Mouse (Mus musculus): ENCODE data around the gene Arid1b.
"Not testable (repeated sequence)": the region's sequence is repeated elsewhere in the genome, so short reads cannot be mapped to it uniquely, and the experiment has no call there.

Arid1b gene

GRCm38 (mm10) chr17:5091490-5091889 is 97.4 kb downstream of the Arid1b start:
- DNase-seq, result peak; percentile 89

- peak; percentile 90 for DNase-seq
These were observed 97.8 kb downstream of the Arid1b start for GRCm38 (mm10) chr17:5091934-5092333.

- DNase-seq, result not testable (repeated sequence)
These were observed 99.2 kb downstream of the Arid1b start for GRCm38 (mm10) chr17:5093343-5093742.

- peak; percentile 86 for DNase-seq
These were observed 100.5 kb downstream of the Arid1b start for GRCm38 (mm10) chr17:5094636-5095035.

GRCm38 (mm10) chr17:5095741-5096140 is 101.6 kb downstream of the Arid1b start:
- DNase-seq, result no peak

- DNase-seq, result peak; percentile 87
These were observed 102.9 kb downstream of the Arid1b start for GRCm38 (mm10) chr17:5097046-5097445.

- DNase-seq, result peak; percentile 86
These were observed 103.7 kb downstream of the Arid1b start for GRCm38 (mm10) chr17:5097545-5098475.

GRCm38 (mm10) chr17:5098727-5099126 is 104.6 kb downstream of the Arid1b start:
- DNase-seq, result peak; percentile 74

GRCm38 (mm10) chr17:5099238-5099637 is 105.1 kb downstream of the Arid1b start:
- DNase-seq, result peak; percentile 76

- DNase-seq, result peak; percentile 79
These were observed 107.0 kb downstream of the Arid1b start for GRCm38 (mm10) chr17:5101157-5101556.

GRCm38 (mm10) chr17:5101887-5102286 is 107.8 kb downstream of the Arid1b start:
- peak; percentile 83 for DNase-seq

- DNase-seq, result peak; percentile 87
These were observed 111.6 kb downstream of the Arid1b start for GRCm38 (mm10) chr17:5105746-5106145.

GRCm38 (mm10) chr17:5106263-5107195 is 112.4 kb downstream of the Arid1b start:
- peak; percentile 88 for DNase-seq

- peak; percentile 62 for DNase-seq
These were observed 113.4 kb downstream of the Arid1b start for GRCm38 (mm10) chr17:5107501-5107900.

GRCm38 (mm10) chr17:5108022-5108421 is 113.9 kb downstream of the Arid1b start:
- peak; percentile 89 for DNase-seq

GRCm38 (mm10) chr17:5108546-5109142 is 114.5 kb downstream of the Arid1b start:
- peak; percentile 64 for DNase-seq

- peak; percentile 51 for DNase-seq
These were observed 115.2 kb downstream of the Arid1b start for GRCm38 (mm10) chr17:5109343-5109742.

- DNase-seq, result peak; percentile 51
These were observed 116.0 kb downstream of the Arid1b start for GRCm38 (mm10) chr17:5110159-5110558.

- DNase-seq, result peak; percentile 80
These were observed 116.8 kb downstream of the Arid1b start for GRCm38 (mm10) chr17:5110981-5111380.

- no peak for DNase-seq
These were observed 118.0 kb downstream of the Arid1b start for GRCm38 (mm10) chr17:5112116-5112515.

GRCm38 (mm10) chr17:5115952-5116351 is 121.8 kb downstream of the Arid1b start:
- DNase-seq, result peak; percentile 98

GRCm38 (mm10) chr17:5116990-5117389 is 122.9 kb downstream of the Arid1b start:
- no peak for DNase-seq

GRCm38 (mm10) chr17:5118171-5118570 is 124.0 kb downstream of the Arid1b start:
- DNase-seq, result no peak

Measured in heart, adult 11 months (tissue).